17 mouse cellular contexts compared by ENCODE assay signal in genomic region chr11:78924111-78924510, GRCm38 (mm10). TPM values are rescaled to one million over a fixed set of nuclear protein-coding genes. Genes with fewer than 3 reads are reported as not detected.
DNase-seq lines count a peak whose midpoint lies in the region; ATAC-seq and TF ChIP-seq lines count a peak whose summit lies in the region.
"Had no signal": no experiment of that assay in that cellular context is flagged by ENCODE, and none has a peak within 500 bp of the region (broad histone marks: within the 10 kb centered on the region; RNA-seq: fewer than 3 reads in every experiment).

No protein-coding gene starts in this region.

- peak overlapping the region; percentile 30; the same call in 1 of the 2 replicates for H3K9ac ChIP-seq in heart, adult 2 months (ENCODE audit: low read depth, low read length)
- no peak overlapping the region for H3K9ac ChIP-seq in heart, embryonic 12.5 days
- H3K9ac ChIP-seq in lung, embryonic 16.5 days (ENCODE audit: low read length): no peak overlapping the region
- H3K9ac ChIP-seq in ES-E14 (ENCODE audit: insufficient read depth, low read depth, low read length, poor library complexity, severe bottlenecking): no peak overlapping the region

- H3K4me2 ChIP-seq in heart, embryonic 12.5 days: no peak overlapping the region
- H3K4me2 ChIP-seq in lung, embryonic 16.5 days (ENCODE audit: low read depth, low read length): no peak overlapping the region

- peak; percentile 13 to 34 for DNase-seq in heart, adult 2 months
- DNase-seq in lung, adult 18-20 months: no peak
- DNase-seq in ES-E14 (ENCODE audit: low read depth, low spot score): peak; percentile 4
- DNase-seq in embryonic facial prominence, embryonic 10.5 days (ENCODE audit: low spot score): peak; percentile 53
- DNase-seq in liver: no peak
- DNase-seq: adrenal gland, postnatal 36 days; cerebellum, adult 11-12 months; kidney, adult 8-10 months; thymus, postnatal 36 days had no signal

- WGBS in heart, adult 2 months: 14% methylated on average over 9 of the region's 9 CpGs
- WGBS in heart, embryonic 12.5 days: 8% methylated on average over 9 of the region's 9 CpGs
- 9% methylated on average over 9 of the region's 9 CpGs for WGBS in lung, embryonic 16.5 days
- 4% methylated on average over 9 of the region's 9 CpGs for WGBS in embryonic facial prominence, embryonic 10.5 days

- no peaks in the 10 kb centered on the region for H3K9me3 ChIP-seq in heart, embryonic 12.5 days (replicated peaks)
- H3K9me3 ChIP-seq in lung, embryonic 16.5 days (ENCODE audit: control insufficient read depth, low read length): no peaks in the 10 kb centered on the region
- H3K9me3 ChIP-seq in ES-E14 (ENCODE audit: control insufficient read depth, insufficient read depth, low read depth, low read length): no peaks in the 10 kb centered on the region
- no peaks in the 10 kb centered on the region for H3K9me3 ChIP-seq in embryonic facial prominence, embryonic 10.5 days
- H3K9me3 ChIP-seq: forebrain, embryonic 15.5 days; hindbrain, embryonic 12.5 days had no signal

- H3K27me3 ChIP-seq in heart, adult 2 months (ENCODE audit: control insufficient read depth, insufficient read depth, low read length): no peaks in the 10 kb centered on the region
- peaks cover 60% of the 10 kb centered on the region for H3K27me3 ChIP-seq in heart, embryonic 12.5 days (replicated peaks)
- H3K27me3 ChIP-seq in lung, embryonic 16.5 days (ENCODE audit: control insufficient read depth, insufficient read depth, low read depth, low read length): peaks cover 28% of the 10 kb centered on the region
- peaks cover 72% of the 10 kb centered on the region for H3K27me3 ChIP-seq in embryonic facial prominence, embryonic 10.5 days (replicated peaks; ENCODE audit: low read depth, poor library complexity, severe bottlenecking)
- H3K27me3 ChIP-seq: CH12.LX had no signal

- TF ChIP-seq POLR2A in heart, adult 2 months (IDR thresholded peaks at IDR 0.05; ENCODE audit: insufficient read depth, low read depth, low read length): 0 out of 2 replicates have a peak, but pooled peaks have one; percentile 9

- H3K79me2 ChIP-seq in heart, adult 2 months (replicated peaks; ENCODE audit: control insufficient read depth, insufficient read depth, low read length): no peaks in the 10 kb centered on the region

- H3K27ac ChIP-seq in heart, adult 2 months: peak overlapping the region; percentile 83
- H3K27ac ChIP-seq in heart, embryonic 12.5 days (ENCODE audit: poor library complexity, severe bottlenecking): no peak overlapping the region
- H3K27ac ChIP-seq in lung, embryonic 16.5 days (ENCODE audit: low read length): 0 out of 2 replicates have a peak overlapping the region, but pooled peaks have one; percentile 10
- H3K27ac ChIP-seq in ES-E14 (ENCODE audit: insufficient read depth, low read depth, low read length, poor library complexity, severe bottlenecking): no peak overlapping the region
- no peak overlapping the region for H3K27ac ChIP-seq in embryonic facial prominence, embryonic 10.5 days (replicated peaks)
- H3K27ac ChIP-seq: forebrain, embryonic 15.5 days; hindbrain, embryonic 12.5 days; left cerebral cortex, adult 2 months had no signal

- in situ Hi-C loops in ES-E14 (cut with MboI; ENCODE audit: low sequenced_read_pairs in 2 of 2, unreplicated experiment in 2 of 2): no loop called here

- no peaks in the 10 kb centered on the region for H3K36me3 ChIP-seq in heart, adult 2 months (ENCODE audit: control insufficient read depth, insufficient read depth, low read length)
- no peaks in the 10 kb centered on the region for H3K36me3 ChIP-seq in heart, embryonic 12.5 days
- no peaks in the 10 kb centered on the region for H3K36me3 ChIP-seq in lung, embryonic 16.5 days (ENCODE audit: control insufficient read depth, insufficient read depth, low read length)
- no peaks in the 10 kb centered on the region for H3K36me3 ChIP-seq in ES-E14 (ENCODE audit: control insufficient read depth, insufficient read depth, low read length, poor library complexity, severe bottlenecking)
- no peaks in the 10 kb centered on the region for H3K36me3 ChIP-seq in embryonic facial prominence, embryonic 10.5 days (replicated peaks)
- H3K36me3 ChIP-seq: forebrain, embryonic 15.5 days; hindbrain, embryonic 12.5 days had no signal

- peaks cover 5% of the 10 kb centered on the region for H3K4me1 ChIP-seq in heart, adult 2 months (ENCODE audit: control insufficient read depth, insufficient read depth, low read length)
- peaks cover 12% of the 10 kb centered on the region; the same call in 1 of the 2 replicates for H3K4me1 ChIP-seq in heart, embryonic 12.5 days (replicated peaks)
- H3K4me1 ChIP-seq in lung, embryonic 16.5 days (replicated peaks; ENCODE audit: control insufficient read depth, insufficient read depth, low read length): peaks cover 1% of the 10 kb centered on the region
- H3K4me1 ChIP-seq in ES-E14 (ENCODE audit: control insufficient read depth in 2 of 2, insufficient read depth in 2 of 2, low read length in 2 of 2, poor library complexity in 1 of 2): peaks cover 1 to 7% of the 10 kb centered on the region in 2 experiments; a peak in 3 of 4 replicates
- H3K4me1 ChIP-seq in embryonic facial prominence, embryonic 10.5 days: peaks cover 27% of the 10 kb centered on the region

- TF ChIP-seq EP300 in heart, adult 2 months (IDR thresholded peaks at IDR 0.05; ENCODE audit: insufficient read depth, low read depth, low read length): no peak

- TF ChIP-seq CTCF in heart, adult 2 months (IDR thresholded peaks at IDR 0.05): no peak

- ATAC-seq in heart, embryonic 12.5 days (ENCODE audit: insufficient number of reproducible peaks, low FRiP score): no peak
- ATAC-seq in lung, embryonic 16.5 days (ENCODE audit: low read depth): peak; percentile 51; the same call in 1 of the 2 replicates
- no peak for ATAC-seq in megakaryocyte progenitor cell, adult 5-6 weeks (replicated peaks; ENCODE audit: poor library complexity)
- ATAC-seq: forebrain, embryonic 15.5 days had no signal

- intact Hi-C loops in heart, adult 2 months (cut with DNase I): no loop called here

- peak overlapping the region; percentile 52; the same call in 1 of the 2 replicates for H3K4me3 ChIP-seq in heart, adult 2 months
- no peak overlapping the region for H3K4me3 ChIP-seq in heart, embryonic 12.5 days
- H3K4me3 ChIP-seq in lung, embryonic 16.5 days (ENCODE audit: low read length): no peak overlapping the region
- no peak overlapping the region for H3K4me3 ChIP-seq in ES-E14 (ENCODE audit: insufficient read depth in 1 of 2, low read depth in 1 of 2, low read length in 2 of 2, poor library complexity in 1 of 2, severe bottlenecking in 1 of 2)
- H3K4me3 ChIP-seq in embryonic facial prominence, embryonic 10.5 days: peak overlapping the region; percentile 23; the same call in 1 of the 2 replicates
- H3K4me3 ChIP-seq: myocyte had no signal

TF ChIP-seq in ES-E14, 5 proteins besides CTCF, POLR2A, EP300 and RAD21:
- TF ChIP-seq MAFK (IDR thresholded peaks at IDR 0.05; ENCODE audit: insufficient read depth, low read depth, low read length) (no peak), ZNF384 (IDR thresholded peaks at IDR 0.05; ENCODE audit: low read depth, low read length) (no peak), CHD2 (IDR thresholded peaks at IDR 0.05; ENCODE audit: low read depth, low read length) (no peak), HCFC1 (IDR thresholded peaks at IDR 0.05; ENCODE audit: borderline replicate concordance, insufficient read depth, low read length) (no peak), ZC3H11A (IDR thresholded peaks at IDR 0.05; ENCODE audit: borderline replicate concordance, low read depth, low read length) (no peak)

RNA-seq across cellular contexts. Expression of gene Nos2, which starts 3.5 kb away (rescaled TPM):
- total RNA-seq in heart, adult 2 months (2021): 1 to 10 TPM; 5.0 to 5.7 TPM
- polyA plus RNA-seq in heart, adult 2 months (2012; rRNA removed): 8.3 TPM in 2 replicates
- 0.33 and 0.37 TPM in 2 replicates for polyA plus RNA-seq in heart, embryonic 12.5 days (2016; fragmentation: Nextera tagmentation; extraction: Ambion mirVana)
- 5.1 and 5.2 TPM in 2 replicates for polyA plus RNA-seq in lung, embryonic 16.5 days (2015; fragmentation: Nextera tagmentation; extraction: Ambion mirVana)
- total RNA-seq in ES-E14 (2012; rRNA removed): 0.16 and 0.22 TPM in 2 replicates
- 0.77 and 1.3 TPM in 2 replicates for polyA plus RNA-seq in embryonic facial prominence, embryonic 10.5 days (2016; fragmentation: Nextera tagmentation; extraction: Ambion mirVana)
- not detected in 2 replicates for total RNA-seq in megakaryocyte progenitor cell, adult 5-6 weeks (2015)
- not detected in 2 replicates for total RNA-seq in megakaryocyte progenitor cell, adult 5-6 weeks (2017)

Comparison
In these comparisons a context has a peak if more than half of its experiments do, and no peak if none do; other contexts are left out.
1. H3K27ac ChIP-seq: peak in heart, adult 2 months (single experiment) and lung, embryonic 16.5 days (single experiment); none in heart, embryonic 12.5 days (single experiment), ES-E14 (single experiment) and embryonic facial prominence, embryonic 10.5 days (single experiment).
2. H3K4me3 ChIP-seq: peak in heart, adult 2 months (single experiment) and embryonic facial prominence, embryonic 10.5 days (single experiment); none in heart, embryonic 12.5 days (single experiment), lung, embryonic 16.5 days (single experiment) and ES-E14 (0 of 2).
3. DNase-seq: peak in heart, adult 2 months (2 of 2), ES-E14 (single experiment) and embryonic facial prominence, embryonic 10.5 days (single experiment); none in lung, adult 18-20 months (0 of 2) and liver (single experiment).